Mouse (Mus musculus) forebrain, postnatal 0 days (tissue): ENCODE data around the gene Ppp4r3b. TPM values are rescaled to one million over a fixed set of nuclear protein-coding genes. Genes with fewer than 3 reads are reported as not detected.

Source experiments
- ATAC-seq: fragments of 200-750 bp; cut with Nextera tagmentation; 2 replicates; pipeline ENCODE4 v1.8.0; 2017; ENCODE audit warnings: mild to moderate bottlenecking, moderate library complexity
- DNase-seq: peaks from one replicate; pipeline ENCODE4 v3.0.0-alpha.2; 2015
- H3K27ac ChIP-seq: fragments of 300-500 bp; sonication (generic); 2 replicates; pipeline ENCODE4 v1.5.1; 2014; ENCODE audit warnings: low read depth, mild to moderate bottlenecking, antibody characterized with exemption, low read length, moderate library complexity, mixed read lengths
- H3K27me3 ChIP-seq: fragments of 300-500 bp; sonication (generic); 2 replicates; pipeline ENCODE4 v1.6.1; 2014; ENCODE audit warnings: mild to moderate bottlenecking, low read length, mixed read lengths; ENCODE audit not compliant: insufficient read depth
- H3K36me3 ChIP-seq: fragments of 300-500 bp; sonication (generic); 2 replicates; pipeline ENCODE4 v1.6.1; 2014; ENCODE audit warnings: mild to moderate bottlenecking, moderate library complexity; ENCODE audit not compliant: insufficient read depth
- H3K4me1 ChIP-seq: fragments of 300-500 bp; sonication (generic); 2 replicates; pipeline ENCODE4 v1.6.1; 2014; ENCODE audit warnings: antibody characterized with exemption; ENCODE audit not compliant: insufficient read depth
- H3K4me2 ChIP-seq: fragments of 300-500 bp; sonication (generic); 2 replicates; pipeline ENCODE4 v1.6.1; 2014; ENCODE audit warnings: low read depth, mild to moderate bottlenecking, moderate library complexity
- H3K4me3 ChIP-seq: fragments of 300-500 bp; sonication (generic); 2 replicates; pipeline ENCODE4 v1.5.1; 2014; ENCODE audit warnings: low read depth, low read length, mixed read lengths
- H3K9ac ChIP-seq: fragments of 300-500 bp; sonication (generic); 2 replicates; pipeline ENCODE4 v1.6.1; 2014; ENCODE audit warnings: mild to moderate bottlenecking
- H3K9me3 ChIP-seq: fragments of 300-500 bp; sonication (generic); 2 replicates; pipeline ENCODE4 v1.6.1; 2016; ENCODE audit warnings: low read length
- CTCF ChIP-seq: sonication (generic); IDR thresholded peaks from 2 replicates; pipeline ENCODE4 v1.5.1; 2016; ENCODE audit warnings: antibody characterized with exemption, control low read depth, low read depth
- WGBS: fragments of 180-500 bp; shearing (Covaris S2); extraction: QIAGEN DNeasy Blood & Tissue Kit; methylation state at CpG from one replicate; pipeline ENCODE4 v1.1.7; 2014; 5-methylcytosine and 5-hydroxymethylcytosine counted together
- polyA plus RNA-seq: library from polyadenylated mRNA; unstranded; fragments of >200 nt; fragmentation: Nextera tagmentation; extraction: Ambion mirVana; gene quantifications from 2 replicates; pipeline ENCODE4 v1.2.1, GENCODE M21; 2015
- total RNA-seq: library from RNA; depleted of rRNA; stranded (reverse); fragments of >200 nt; gene quantifications from 2 replicates; pipeline ENCODE4 v1.2.3, GENCODE M21; 2014; rRNA removed

Ppp4r3b gene
- 52.5 and 57.6 TPM in 2 replicates for total RNA-seq
- 47.5 and 56.8 TPM in 2 replicates for polyA plus RNA-seq

GRCm38 (mm10) chr11:29172563-29173124 is at the start of gene Ppp4r3b:
Gene Ppp4r3b, plus strand, starts transcription at chr11:29172890.
- H3K4me2 ChIP-seq, result peak within 1 kb of the TSS; percentile 87
- H3K9ac ChIP-seq, result peak within 1 kb of the TSS; percentile 99
- ATAC-seq (peak; percentile 96), DNase-seq (peak; percentile 99)
- H3K27me3 ChIP-seq, result no peaks in the 10 kb centered on the region
- TF ChIP-seq CTCF, result peak; percentile 42
- no peaks in the 10 kb centered on the region for H3K9me3 ChIP-seq
- H3K27ac ChIP-seq, result peak within 1 kb of the TSS; percentile 100
- WGBS, result under 1% methylated on average over 50 of the region's 50 CpGs
- H3K4me3 ChIP-seq, result peak within 1 kb of the TSS; percentile 99
- H3K36me3 ChIP-seq, result no peaks in the 10 kb centered on the region
- peaks cover 12% of the 10 kb centered on the region for H3K4me1 ChIP-seq

GRCm38 (mm10) chr11:29129862-29130384 is 42.8 kb upstream of the Ppp4r3b start:
- DNase-seq, result no peak
- peak; percentile 35 for ATAC-seq
- WGBS, result 58% methylated on average over 11 of the region's 11 CpGs
- H3K9ac ChIP-seq, result peak overlapping the region; percentile 65
- H3K4me1 ChIP-seq, result 0 out of 2 replicates have a peak, but pooled peaks cover 5% of the 10 kb centered on the region
- 0 out of 2 replicates have a peak overlapping the region, but pooled peaks have one; percentile 9 for H3K27ac ChIP-seq
- peak overlapping the region; percentile 67 for H3K4me2 ChIP-seq
- peak overlapping the region; percentile 63 for H3K4me3 ChIP-seq
- no peaks in the 10 kb centered on the region for H3K27me3 ChIP-seq
- TF ChIP-seq CTCF, result no peak
- peaks cover 5% of the 10 kb centered on the region for H3K36me3 ChIP-seq
- no peaks in the 10 kb centered on the region for H3K9me3 ChIP-seq

GRCm38 (mm10) chr11:29130385-29131355 is 42.0 kb upstream of the Ppp4r3b start, which contains the start of gene Pnpt1:
Gene Pnpt1, plus strand, starts transcription at chr11:29130744.
- peak within 1 kb of the TSS; percentile 46; the same call in 1 of the 2 replicates for H3K27ac ChIP-seq
- peak within 1 kb of the TSS; percentile 67 for H3K4me2 ChIP-seq
- peak within 1 kb of the TSS; percentile 63 for H3K4me3 ChIP-seq
- 3% methylated on average over 50 of the region's 50 CpGs for WGBS
- peak; percentile 25; the same call in 1 of the 2 replicates for TF ChIP-seq CTCF
- peak; percentile 95 for DNase-seq
- H3K9ac ChIP-seq, result peak within 1 kb of the TSS; percentile 65
- no peaks in the 10 kb centered on the region for H3K27me3 ChIP-seq
- ATAC-seq, result peak; percentile 100
- H3K4me1 ChIP-seq, result 0 out of 2 replicates have a peak, but pooled peaks cover 5% of the 10 kb centered on the region
- no peaks in the 10 kb centered on the region for H3K9me3 ChIP-seq
- H3K36me3 ChIP-seq, result peaks cover 10% of the 10 kb centered on the region

- Histone ChIP-seq H3K4me2 (no peak overlapping the region), H3K4me1 (no peaks in the 10 kb centered on the region), H3K9ac (no peak overlapping the region), H3K27ac (no peak overlapping the region), H3K9me3 (no peaks in the 10 kb centered on the region), H3K4me3 (no peak overlapping the region), H3K36me3 (peaks cover 30% of the 10 kb centered on the region), H3K27me3 (no peaks in the 10 kb centered on the region)
- 44% methylated on average over 1 of the region's 1 CpGs for WGBS
- peak; percentile 38; the same call in 1 of the 2 replicates for TF ChIP-seq CTCF
- ATAC-seq (no peak), DNase-seq (peak; percentile 4)
Measured at GRCm38 (mm10) chr11:29140671-29141070, 32.0 kb upstream of the Ppp4r3b start.

GRCm38 (mm10) chr11:29148901-29149300 is 23.8 kb upstream of the Ppp4r3b start:
- Histone ChIP-seq H3K9ac (no peak overlapping the region), H3K27me3 (no peaks in the 10 kb centered on the region), H3K4me3 (no peak overlapping the region), H3K9me3 (no peaks in the 10 kb centered on the region), H3K4me2 (no peak overlapping the region), H3K36me3 (peaks cover 37% of the 10 kb centered on the region), H3K4me1 (no peaks in the 10 kb centered on the region), H3K27ac (no peak overlapping the region)
- DNase-seq (no peak), ATAC-seq (no peak)
- 93% methylated on average over 2 of the region's 2 CpGs for WGBS
- no peak for TF ChIP-seq CTCF

GRCm38 (mm10) chr11:29163569-29163968 is 9.1 kb upstream of the Ppp4r3b start:
- H3K27me3 ChIP-seq, result no peaks in the 10 kb centered on the region
- H3K4me3 ChIP-seq, result no peak overlapping the region
- no peak overlapping the region for H3K27ac ChIP-seq
- H3K9me3 ChIP-seq, result no peaks in the 10 kb centered on the region
- no peak overlapping the region for H3K4me2 ChIP-seq
- H3K4me1 ChIP-seq, result no peaks in the 10 kb centered on the region
- DNase-seq (no peak), ATAC-seq (no peak)
- H3K36me3 ChIP-seq, result peaks cover 8% of the 10 kb centered on the region; the same call in 1 of the 2 replicates
- TF ChIP-seq CTCF, result no peak
- 97% methylated on average over 4 of the region's 4 CpGs for WGBS
- no peak overlapping the region for H3K9ac ChIP-seq
